Mouse (Mus musculus) small intestine, adult 2 months (tissue): ENCODE measurements around the gene Pank2. TPM values are rescaled to one million over a fixed set of nuclear protein-coding genes. Genes with fewer than 3 reads are reported as not detected.
A peak's percentile ranks its signal among the peaks of the same experiment; 100 is the strongest.

Source experiments
- H3K27ac ChIP-seq: fragments of 200-500 bp; 2 replicates; pipeline ENCODE4 v1.5.1; 2012; ENCODE audit warnings: low read depth, low read length, control low read depth, inconsistent platforms; ENCODE audit not compliant: insufficient read depth
- H3K27me3 ChIP-seq: fragments of 200-500 bp; 2 replicates; pipeline ENCODE4 v1.6.1; 2012; ENCODE audit warnings: mild to moderate bottlenecking, moderate library complexity, low read length, inconsistent platforms; ENCODE audit not compliant: control insufficient read depth, insufficient read depth
- H3K36me3 ChIP-seq: fragments of 200-500 bp; 2 replicates; pipeline ENCODE4 v1.6.1; 2012; ENCODE audit warnings: mild to moderate bottlenecking, low read length, control low read depth, inconsistent platforms; ENCODE audit not compliant: control insufficient read depth, insufficient read depth
- H3K4me1 ChIP-seq: fragments of 200-500 bp; 2 replicates; pipeline ENCODE4 v1.6.1; 2012; ENCODE audit warnings: low read length, inconsistent platforms, mixed read lengths; ENCODE audit not compliant: control insufficient read depth, insufficient read depth, insufficient read length
- H3K4me3 ChIP-seq: fragments of 200-500 bp; 2 replicates; pipeline ENCODE4 v1.5.1; 2012; ENCODE audit warnings: low read depth, mild to moderate bottlenecking, control low read depth, inconsistent platforms, low read length, moderate library complexity
- CTCF ChIP-seq: fragments of 200-500 bp; IDR thresholded peaks from 2 replicates; pipeline ENCODE4 v1.5.1; 2012; ENCODE audit warnings: low read depth, mild to moderate bottlenecking, control low read depth, inconsistent platforms, low read length, moderate library complexity, mixed read lengths; ENCODE audit not compliant: insufficient replicate concordance, insufficient read length; ENCODE audit errors: extremely low read depth
- POLR2A ChIP-seq: fragments of 200-500 bp; IDR thresholded peaks from 2 replicates; pipeline ENCODE4 v1.6.1; 2012; ENCODE audit warnings: low read depth, mild to moderate bottlenecking, control low read depth, inconsistent platforms, low read length, moderate library complexity
- WGBS: fragments of 180-500 bp; shearing (Covaris S2); methylation state at CpG from one replicate; pipeline ENCODE4 v1.1.7; 2018; 5-methylcytosine and 5-hydroxymethylcytosine counted together
- polyA plus RNA-seq: library from polyadenylated mRNA; depleted of rRNA; stranded (reverse); fragments of >200 nt; gene quantifications from 2 replicates; pipeline ENCODE4 v1.2.3, GENCODE M21; 2012; rRNA removed

Gene Pank2
- polyA plus RNA-seq, 1 experiment = 11.1 TPM

DNA sequence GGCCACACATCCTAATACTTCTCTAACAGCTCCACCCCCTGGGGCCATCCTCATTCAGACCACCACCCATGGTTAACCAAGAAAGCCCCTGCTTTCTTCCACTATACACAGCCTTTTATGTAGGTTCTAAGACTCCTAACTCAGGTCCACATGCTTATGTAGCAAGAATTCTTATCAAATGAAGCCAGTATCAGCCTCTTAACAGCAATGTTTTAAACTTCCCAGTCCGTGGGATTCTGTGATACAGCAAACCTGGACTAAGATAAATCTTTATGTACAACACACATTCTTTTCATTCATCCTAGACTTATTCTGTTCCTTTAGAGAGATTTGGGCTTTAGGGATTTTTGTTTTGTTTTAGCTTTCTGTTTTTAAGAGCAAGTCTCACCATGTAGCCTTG, 61.4 kb downstream of the Pank2 start:
- H3K27ac ChIP-seq = no peak overlapping the region
- no peak overlapping the region for H3K4me3 ChIP-seq
- WGBS = 71% methylated on average over 1 of the region's 1 CpGs
- no peaks in the 10 kb centered on the region for H3K27me3 ChIP-seq
- no peaks in the 10 kb centered on the region for H3K36me3 ChIP-seq
- H3K4me1 ChIP-seq = no peaks in the 10 kb centered on the region
- no peak for TF ChIP-seq CTCF
- TF ChIP-seq POLR2A = no peak

DNA sequence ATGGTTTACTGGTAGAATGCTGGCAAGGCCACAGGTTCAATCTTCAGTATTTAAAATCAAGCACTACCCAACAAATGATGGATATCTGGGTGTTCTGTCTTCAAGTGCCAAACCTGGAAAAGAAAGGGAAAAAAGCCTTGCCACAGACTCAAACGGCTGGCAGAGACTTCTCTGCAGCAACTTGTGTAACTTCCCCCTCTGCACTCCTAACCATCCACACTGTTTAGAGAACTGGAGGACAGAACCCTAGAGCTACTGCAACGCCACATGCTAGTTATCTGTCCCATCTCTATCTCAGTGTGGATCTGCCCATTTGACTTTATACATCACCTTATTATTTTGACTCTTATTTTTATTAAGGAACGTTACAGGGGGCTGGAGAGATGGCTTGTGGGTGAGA, 63.7 kb downstream of the Pank2 start:
- TF ChIP-seq POLR2A = no peak
- TF ChIP-seq CTCF = no peak
- WGBS = 58% methylated on average over 3 of the region's 3 CpGs
- no peak overlapping the region for H3K4me3 ChIP-seq

DNA sequence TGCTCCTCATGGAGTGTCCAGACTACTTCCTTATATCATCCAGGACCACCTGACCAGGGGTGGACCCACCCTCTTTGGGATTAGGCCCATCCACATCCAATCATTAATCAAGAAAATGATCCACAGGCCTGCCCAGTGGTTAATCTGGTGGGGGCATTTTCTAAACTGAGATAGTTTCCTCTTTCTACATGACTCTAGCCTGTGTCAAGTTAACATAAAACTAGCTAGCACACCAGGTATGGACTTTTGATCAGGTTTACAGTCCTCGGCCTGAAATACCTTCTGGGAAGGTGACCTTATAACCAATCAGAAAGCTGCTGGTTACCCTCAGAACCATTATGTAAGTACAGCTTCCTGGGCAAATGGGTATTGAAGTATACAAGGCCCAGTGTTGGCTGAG, 66.7 kb downstream of the Pank2 start:
- TF ChIP-seq CTCF (no peak), POLR2A (no peak)
- Histone ChIP-seq H3K27me3 (no peaks in the 10 kb centered on the region), H3K4me1 (peaks cover 2% of the 10 kb centered on the region; the same call in 1 of the 2 replicates), H3K4me3 (no peak overlapping the region), H3K36me3 (no peaks in the 10 kb centered on the region), H3K27ac (0 out of 2 replicates have a peak overlapping the region, but pooled peaks have one; percentile 1)
- 65% methylated on average over 1 of the region's 1 CpGs for WGBS

More for the DNA sequence above, 63.7 kb downstream of the Pank2 start:
- Histone ChIP-seq H3K4me1 (peaks cover 2% of the 10 kb centered on the region; the same call in 1 of the 2 replicates), H3K36me3 (no peaks in the 10 kb centered on the region), H3K27ac (no peak overlapping the region), H3K27me3 (no peaks in the 10 kb centered on the region)

DNA sequence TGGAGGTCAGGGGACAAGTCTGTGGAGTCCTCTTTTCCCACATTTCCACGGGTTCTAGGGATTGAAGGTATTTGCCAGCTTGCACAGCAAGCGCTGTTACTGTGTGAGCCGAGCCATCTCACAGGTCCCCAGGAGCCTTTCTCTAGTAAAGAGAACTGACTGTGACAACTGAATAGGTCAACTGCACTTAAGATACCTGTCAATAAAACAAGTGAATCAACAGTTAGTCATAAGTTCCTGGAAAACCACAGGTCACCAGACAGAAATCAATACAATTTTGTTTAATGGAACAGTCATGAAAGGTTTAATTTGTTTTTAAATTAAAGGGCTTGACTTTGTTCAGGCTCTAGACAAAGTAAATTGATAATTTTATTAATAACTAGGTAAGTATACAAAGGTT, 68.3 kb downstream of the Pank2 start:
- no peaks in the 10 kb centered on the region for H3K27me3 ChIP-seq
- WGBS = 87% methylated on average over 3 of the region's 3 CpGs
- TF ChIP-seq POLR2A (no peak), CTCF (no peak)
- no peaks in the 10 kb centered on the region for H3K36me3 ChIP-seq
- H3K4me3 ChIP-seq = no peak overlapping the region
- no peak overlapping the region for H3K27ac ChIP-seq
- peaks cover 2% of the 10 kb centered on the region; the same call in 1 of the 2 replicates for H3K4me1 ChIP-seq

DNA sequence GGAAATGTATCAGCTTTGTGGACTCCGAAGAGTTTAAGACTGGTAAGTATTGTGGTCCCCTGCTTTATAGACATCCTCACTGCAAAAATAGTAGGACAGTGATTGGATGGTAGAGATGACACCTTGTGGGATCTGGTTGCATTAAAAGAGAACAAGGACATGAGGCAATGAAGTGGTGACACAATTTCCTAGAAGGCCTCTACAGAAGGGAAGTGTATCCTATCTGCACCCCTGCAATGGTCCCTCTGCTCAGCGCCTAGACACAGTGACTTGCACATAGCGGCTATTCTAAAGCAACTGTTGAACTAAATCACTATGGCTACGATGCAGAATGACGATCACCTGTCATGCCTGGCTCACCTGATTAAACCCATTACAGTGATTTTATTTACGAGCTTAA, 75.3 kb downstream of the Pank2 start:
- WGBS = 73% methylated on average over 6 of the region's 6 CpGs
- Histone ChIP-seq H3K27me3 (no peaks in the 10 kb centered on the region), H3K36me3 (no peaks in the 10 kb centered on the region), H3K4me3 (no peak overlapping the region), H3K27ac (no peak overlapping the region), H3K4me1 (no peaks in the 10 kb centered on the region)
- TF ChIP-seq CTCF (no peak), POLR2A (no peak)

DNA sequence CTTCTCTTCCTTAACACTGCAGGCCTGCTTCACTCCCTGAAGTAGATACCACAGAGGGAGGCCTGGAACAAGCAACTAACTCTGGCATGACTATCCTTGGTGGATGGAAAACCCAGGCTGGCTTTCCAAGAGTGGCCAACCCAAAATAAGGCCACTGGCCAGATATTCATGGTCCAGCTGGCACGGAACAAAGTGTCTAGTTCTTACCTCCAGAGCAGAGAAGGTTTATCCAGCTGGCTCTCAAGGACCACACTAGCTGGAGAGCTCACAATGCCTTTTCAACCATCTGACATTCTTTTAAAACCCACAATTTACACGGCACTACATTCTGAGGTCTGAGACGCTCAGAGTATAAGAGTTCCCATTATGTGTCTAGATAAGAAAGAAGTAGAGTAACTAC, 82.2 kb downstream of the Pank2 start:
- H3K27ac ChIP-seq = no peak overlapping the region
- H3K27me3 ChIP-seq = no peaks in the 10 kb centered on the region
- H3K36me3 ChIP-seq = no peaks in the 10 kb centered on the region
- H3K4me3 ChIP-seq = no peak overlapping the region
- 82% methylated on average over 3 of the region's 3 CpGs for WGBS
- no peaks in the 10 kb centered on the region for H3K4me1 ChIP-seq
- TF ChIP-seq POLR2A (no peak), CTCF (no peak)

DNA sequence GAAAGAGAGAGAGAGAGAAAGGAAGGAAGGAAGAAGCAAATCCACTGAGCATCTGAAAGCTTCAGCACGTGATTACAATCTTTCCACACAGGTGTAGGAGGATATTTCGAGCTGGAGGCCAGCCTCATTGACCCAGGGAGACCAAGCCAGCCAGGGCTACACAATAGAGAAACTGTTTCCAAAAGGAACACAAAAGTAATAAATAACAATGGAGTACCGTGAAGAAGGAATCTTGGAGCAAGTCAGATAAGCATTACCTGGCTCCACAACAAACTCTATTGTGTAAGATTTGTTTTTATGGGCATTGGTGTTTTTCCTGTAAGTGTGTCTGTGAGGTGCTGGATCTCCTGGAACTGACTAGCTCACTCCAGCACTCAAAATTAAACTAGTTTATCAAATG, 83.3 kb downstream of the Pank2 start:
- WGBS = 17% methylated on average over 3 of the region's 3 CpGs
- H3K27ac ChIP-seq = no peak overlapping the region
- no peaks in the 10 kb centered on the region for H3K27me3 ChIP-seq
- H3K36me3 ChIP-seq = no peaks in the 10 kb centered on the region
- no peaks in the 10 kb centered on the region for H3K4me1 ChIP-seq
- no peak overlapping the region for H3K4me3 ChIP-seq
- TF ChIP-seq POLR2A (no peak), CTCF (no peak)

Other genes starting within 250 kb of the Pank2 start
- 11.1 and 17.0 TPM in 2 replicates for gene Gfra4, start 219.4 kb upstream of the Pank2 start, polyA plus RNA-seq
- gene Adam33, start 198.7 kb upstream of the Pank2 start, polyA plus RNA-seq = 12.4 and 13.1 TPM in 2 replicates
- gene Siglec1, start 175.7 kb upstream of the Pank2 start, polyA plus RNA-seq = 1.9 and 2.7 TPM in 2 replicates
- gene Hspa12b, start 135.2 kb upstream of the Pank2 start, polyA plus RNA-seq = 2.2 and 3.3 TPM in 2 replicates
- not detected in 2 replicates for gene Gm11037, start 129.0 kb upstream of the Pank2 start, polyA plus RNA-seq
- 52.3 and 57.2 TPM in 2 replicates for gene 1700037H04Rik, start 102.4 kb upstream of the Pank2 start, polyA plus RNA-seq
- 57.7 and 95.1 TPM in 2 replicates for gene Cenpb, start 82.4 kb upstream of the Pank2 start, polyA plus RNA-seq
- 11.6 and 22.4 TPM in 2 replicates for gene Cdc25b, start 75.5 kb upstream of the Pank2 start, polyA plus RNA-seq
- gene Spef1, start 75.2 kb upstream of the Pank2 start, polyA plus RNA-seq = 5.6 and 8.2 TPM in 2 replicates
- 37.1 and 90.0 TPM in 2 replicates for gene Ap5s1, start 55.4 kb upstream of the Pank2 start, polyA plus RNA-seq
- 49.8 and 80.8 TPM in 2 replicates for gene Mavs, start 28.4 kb upstream of the Pank2 start, polyA plus RNA-seq
- 1.0 and 3.9 TPM in 2 replicates for gene Rnf24, start 90.4 kb downstream of the Pank2 start, polyA plus RNA-seq
- 14.1 and 28.7 TPM in 2 replicates for gene Smox, start 229.0 kb downstream of the Pank2 start, polyA plus RNA-seq